Mouse (Mus musculus): ENCODE measurements around the gene Cd200r3. TPM values are rescaled to one million over a fixed set of nuclear protein-coding genes. Genes with fewer than 3 reads are reported as not detected.
A peak's percentile ranks its signal among the peaks of the same experiment; 100 is the strongest.

Gene Cd200r3
- polyA plus RNA-seq (2021), result not detected

GRCm38 (mm10) chr16:44943468-44943867 lies at the start of gene Cd200r3:
TSS of gene Cd200r3 (plus strand) at chr16:44943678.
- H3K27me3 ChIP-seq, result no peaks in the 10 kb centered on the region
- in situ Hi-C loops (cut with MboI; ENCODE audit: low pct_unique_long_range_greater_than_20kb), result no loop called here
- CTCF ChIA-PET, result no interaction called here
- POLR2A ChIA-PET, result interaction anchor here (0.6 kb wide), 1 partner anchor 40 kb away, joined by 5 read pairs; no protein-coding TSS in a partner anchor
- no peak for ATAC-seq
- no peak for DNase-seq (ENCODE audit: low read depth, low spot score)
- no peak for TF ChIP-seq CTCF (IDR thresholded peaks at IDR 0.05)

DNA sequence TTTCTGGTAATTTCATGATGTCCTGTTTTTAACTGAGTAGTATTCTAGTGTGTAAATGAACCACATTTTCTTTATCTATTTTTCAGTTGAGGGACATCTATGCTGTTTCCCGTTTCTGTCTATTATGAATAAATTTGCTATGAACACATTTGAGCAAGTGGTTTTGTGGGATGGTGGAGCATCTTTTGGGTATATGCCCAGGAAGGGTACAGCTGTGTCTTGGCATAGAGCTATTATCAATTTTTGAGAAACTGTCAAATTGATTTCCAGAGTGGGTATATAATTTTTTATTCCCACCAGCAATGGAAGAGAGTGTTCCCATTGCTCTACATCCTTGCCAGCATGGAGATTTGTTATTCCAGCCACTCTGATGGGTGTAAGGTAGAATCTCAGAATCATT lies 11.5 kb upstream of the Cd200r3 start:
- CTCF ChIA-PET, result interaction anchor here (0.8 kb wide), 1 partner anchor 119 kb away, joined by 3 read pairs; no protein-coding TSS in a partner anchor
- no peak for TF ChIP-seq CTCF (IDR thresholded peaks at IDR 0.05)
- DNase-seq (ENCODE audit: low read depth, low spot score) (no peak), ATAC-seq (no peak)
- no peaks in the 10 kb centered on the region for H3K27me3 ChIP-seq
- POLR2A ChIA-PET, result no interaction called here
- in situ Hi-C loops (cut with MboI; ENCODE audit: low pct_unique_long_range_greater_than_20kb), result no loop called here

GRCm38 (mm10) chr16:44951360-44952114 lies 8.1 kb downstream of the Cd200r3 start:
- no peak for TF ChIP-seq CTCF (IDR thresholded peaks at IDR 0.05)
- no peaks in the 10 kb centered on the region for H3K27me3 ChIP-seq
- CTCF ChIA-PET, result no interaction called here
- DNase-seq (ENCODE audit: low read depth, low spot score), result no peak
- ATAC-seq, result no peak
- POLR2A ChIA-PET, result no interaction called here
- in situ Hi-C loops (cut with MboI; ENCODE audit: low pct_unique_long_range_greater_than_20kb), result no loop called here

DNA sequence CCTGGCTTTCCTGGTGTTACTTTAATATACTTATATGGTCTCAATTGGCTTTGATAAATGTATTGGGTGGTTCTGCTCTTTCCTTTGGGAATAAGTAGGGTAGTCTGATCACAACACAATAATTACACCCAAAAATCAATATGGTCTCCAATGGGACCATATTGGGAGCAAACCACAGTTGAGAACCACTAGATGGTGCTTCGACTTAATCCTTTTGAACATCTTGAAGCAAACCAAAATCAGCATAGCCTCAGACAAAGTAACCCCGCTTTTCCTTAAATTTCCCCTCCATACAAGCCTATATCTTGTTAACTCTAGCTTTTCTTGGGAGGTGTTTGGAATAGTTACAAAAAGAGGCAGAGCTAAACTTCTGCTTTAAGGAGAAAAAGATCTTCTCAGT lies 18.8 kb downstream of the Cd200r3 start:
- TF ChIP-seq CTCF (IDR thresholded peaks at IDR 0.05), result peak; percentile 18
- ChIA-PET POLR2A (no interaction called here), CTCF (interaction anchor here (0.7 to 2.3 kb wide), 3 partner anchors 18 to 128 kb away, joined by 3 to 9 read pairs (median 8); no protein-coding TSS in a partner anchor)
- H3K27me3 ChIP-seq, result no peaks in the 10 kb centered on the region
- no peak for DNase-seq (ENCODE audit: low read depth, low spot score)
- ATAC-seq, result no peak
- in situ Hi-C loops (cut with MboI; ENCODE audit: low pct_unique_long_range_greater_than_20kb), result loop anchor here (5.0 kb wide), 1 partner anchor 125 kb away; no protein-coding TSS in a partner anchor

DNA sequence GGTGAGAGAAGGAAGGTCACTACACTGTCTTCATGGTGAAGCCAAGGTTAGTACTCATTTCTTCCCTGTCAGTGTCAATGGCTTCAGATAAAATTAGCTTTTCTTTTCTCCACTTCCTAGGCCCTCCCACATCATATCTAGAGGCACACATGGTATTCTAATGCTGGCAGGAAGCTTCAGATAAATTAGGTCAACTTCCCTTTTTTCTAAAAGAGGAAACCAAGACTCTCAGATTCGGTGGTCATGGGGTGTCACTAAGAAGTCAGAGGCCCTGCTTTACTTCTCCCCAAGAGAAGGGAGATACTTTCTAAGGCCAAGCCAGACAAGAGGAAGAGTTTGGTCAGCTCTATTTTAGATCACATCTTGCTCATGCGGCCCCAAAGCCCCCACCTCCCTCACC lies 19.3 kb downstream of the Cd200r3 start:
- POLR2A ChIA-PET, result interaction anchor here (1.0 kb wide), 1 partner anchor 107 kb away, joined by 3 read pairs; no protein-coding TSS in a partner anchor
- in situ Hi-C loops (cut with MboI; ENCODE audit: low pct_unique_long_range_greater_than_20kb), result loop anchor here (5.0 kb wide), 1 partner anchor 125 kb away; no protein-coding TSS in a partner anchor
- DNase-seq (ENCODE audit: low read depth, low spot score) (no peak), ATAC-seq (no peak)
- no peaks in the 10 kb centered on the region for H3K27me3 ChIP-seq
- CTCF ChIA-PET, result interaction anchor here (0.7 to 2.3 kb wide), 3 partner anchors 17 to 128 kb away, joined by 3 to 9 read pairs (median 8); no protein-coding TSS in a partner anchor
- TF ChIP-seq CTCF (IDR thresholded peaks at IDR 0.05), result no peak

DNA sequence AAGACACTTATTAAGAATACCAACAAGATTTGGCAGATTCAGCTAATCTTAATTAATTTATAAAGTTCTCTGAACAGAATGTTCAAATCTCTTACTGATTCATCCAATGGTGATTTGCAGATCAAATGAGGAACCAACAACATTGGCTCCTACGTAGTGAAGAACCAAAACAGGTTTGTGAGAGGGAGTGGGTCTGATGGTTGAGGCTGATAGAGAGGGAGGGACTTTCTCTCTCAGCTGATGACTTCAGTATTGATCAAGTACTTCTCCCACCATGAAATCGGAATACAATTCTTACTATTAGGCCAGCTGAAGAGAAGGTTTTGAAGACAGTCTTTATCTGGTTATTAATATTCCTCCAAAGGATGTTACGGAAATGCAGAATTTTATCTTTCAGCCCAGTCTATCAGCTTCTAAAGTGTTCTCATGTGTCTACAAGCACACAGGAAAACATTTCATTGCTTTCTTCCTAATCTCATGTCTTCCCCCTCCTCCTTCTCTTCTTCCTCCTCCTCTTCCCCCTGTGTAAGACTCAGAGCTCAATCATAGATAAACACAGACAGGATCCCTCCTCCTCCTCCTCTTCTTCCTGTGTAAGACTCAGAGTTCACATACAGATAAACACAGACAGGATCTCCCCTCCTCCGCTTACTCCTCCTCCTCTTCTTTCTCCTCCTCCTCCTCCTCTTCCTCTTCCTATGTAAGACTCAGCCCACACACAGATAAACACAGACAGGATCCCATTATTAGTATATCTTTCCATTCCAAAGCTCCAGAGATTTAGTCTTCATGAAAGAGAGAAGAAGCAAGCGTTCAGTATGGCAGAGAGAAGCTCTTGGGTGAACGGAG lies 21.3 kb downstream of the Cd200r3 start:
- ChIA-PET POLR2A (no interaction called here), CTCF (interaction anchor here (1.4 to 1.7 kb wide), 2 partner anchors 9 to 18 kb away, joined by 3 read pairs; no protein-coding TSS in a partner anchor)
- DNase-seq (ENCODE audit: low read depth, low spot score), result no peak
- TF ChIP-seq CTCF (IDR thresholded peaks at IDR 0.05), result no peak
- in situ Hi-C loops (cut with MboI; ENCODE audit: low pct_unique_long_range_greater_than_20kb), result loop anchor here (5.0 kb wide), 1 partner anchor 123 kb away; no protein-coding TSS in a partner anchor
- no peaks in the 10 kb centered on the region for H3K27me3 ChIP-seq
- no peak for ATAC-seq

GRCm38 (mm10) chr16:44965428-44965827 lies 21.9 kb downstream of the Cd200r3 start:
- CTCF ChIA-PET, result interaction anchor here (1.4 to 1.7 kb wide), 2 partner anchors 10 to 19 kb away, joined by 3 read pairs; no protein-coding TSS in a partner anchor
- no peak for ATAC-seq
- no peak for TF ChIP-seq CTCF (IDR thresholded peaks at IDR 0.05)
- POLR2A ChIA-PET, result no interaction called here
- no peak for DNase-seq (ENCODE audit: low read depth, low spot score)
- no peaks in the 10 kb centered on the region for H3K27me3 ChIP-seq
- in situ Hi-C loops (cut with MboI; ENCODE audit: low pct_unique_long_range_greater_than_20kb), result no loop called here

GRCm38 (mm10) chr16:44965890-44966289 lies 22.4 kb downstream of the Cd200r3 start:
- ChIA-PET POLR2A (no interaction called here), CTCF (interaction anchor here (1.4 to 1.7 kb wide), 2 partner anchors 11 to 19 kb away, joined by 3 read pairs; no protein-coding TSS in a partner anchor)
- no peak for TF ChIP-seq CTCF (IDR thresholded peaks at IDR 0.05)
- DNase-seq (ENCODE audit: low read depth, low spot score) (no peak), ATAC-seq (no peak)
- in situ Hi-C loops (cut with MboI; ENCODE audit: low pct_unique_long_range_greater_than_20kb), result no loop called here
- H3K27me3 ChIP-seq, result no peaks in the 10 kb centered on the region

GRCm38 (mm10) chr16:44966891-44967290 lies 23.4 kb downstream of the Cd200r3 start:
- H3K27me3 ChIP-seq, result no peaks in the 10 kb centered on the region
- in situ Hi-C loops (cut with MboI; ENCODE audit: low pct_unique_long_range_greater_than_20kb), result no loop called here
- DNase-seq (ENCODE audit: low read depth, low spot score) (no peak), ATAC-seq (no peak)
- no peak for TF ChIP-seq CTCF (IDR thresholded peaks at IDR 0.05)
- POLR2A ChIA-PET, result no interaction called here
- CTCF ChIA-PET, result interaction anchor here (1.1 to 1.5 kb wide), 3 partner anchors 10 to 155 kb away, joined by 3 to 5 read pairs (median 4); no protein-coding TSS in a partner anchor

DNA sequence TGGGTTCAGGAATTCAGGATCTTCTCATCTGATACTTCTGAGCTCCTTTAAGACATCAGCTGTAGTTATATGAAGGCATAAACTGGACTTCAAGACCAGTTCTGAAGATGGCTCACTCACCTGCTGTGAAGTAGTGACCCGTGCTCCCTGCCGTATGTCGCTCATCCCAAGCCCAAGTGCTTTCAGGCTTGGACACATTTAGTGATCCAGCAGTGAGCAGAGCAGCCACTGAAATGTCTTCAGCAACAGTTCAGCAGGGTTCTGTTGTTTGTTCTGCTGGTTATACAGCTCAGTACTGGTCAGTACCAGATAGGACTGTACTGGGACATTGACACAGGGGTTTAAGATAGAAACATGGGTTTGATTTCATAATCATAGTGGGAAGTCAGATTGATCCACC lies 24.6 kb downstream of the Cd200r3 start:
- no peak for ATAC-seq
- CTCF ChIA-PET, result interaction anchor here (1.1 to 1.5 kb wide), 2 partner anchors 11 to 122 kb away, joined by 3 to 5 read pairs; no protein-coding TSS in a partner anchor
- TF ChIP-seq CTCF (IDR thresholded peaks at IDR 0.05), result no peak
- no peaks in the 10 kb centered on the region for H3K27me3 ChIP-seq
- POLR2A ChIA-PET, result no interaction called here
- no peak for DNase-seq (ENCODE audit: low read depth, low spot score)
- in situ Hi-C loops (cut with MboI; ENCODE audit: low pct_unique_long_range_greater_than_20kb), result no loop called here
